Mouse (Mus musculus): ENCODE results near the gene Tmtc2. TPM values are rescaled to one million over a fixed set of nuclear protein-coding genes. Genes with fewer than 3 reads are reported as not detected.
A peak's percentile ranks its signal among the peaks of the same experiment; 100 is the strongest.

Gene Tmtc2
- polyA plus RNA-seq, 1 experiment from 2014 or later = 6.9 TPM

GRCm38 (mm10) chr10:105312986-105313385, 261.3 kb downstream of the Tmtc2 start:
- WGBS = 62% methylated on average over 5 of the region's 5 CpGs
- TF ChIP-seq CTCF (IDR thresholded peaks at IDR 0.05; ENCODE audit: low read depth) = no peak
- ATAC-seq (ENCODE audit: insufficient read depth) (no peak), DNase-seq (no peak)
- H3K27ac ChIP-seq (ENCODE audit: low read depth) = no peak overlapping the region
- no peak overlapping the region for H3K4me3 ChIP-seq (ENCODE audit: low read depth, low read length)
- H3K4me1 ChIP-seq (ENCODE audit: insufficient read depth) = no peaks in the 10 kb centered on the region
- H3K36me3 ChIP-seq (ENCODE audit: insufficient read depth) = no peaks in the 10 kb centered on the region
- H3K9me3 ChIP-seq (ENCODE audit: low read depth, low read length) = no peaks in the 10 kb centered on the region
- H3K27me3 ChIP-seq (ENCODE audit: insufficient read depth, low read length) = no peaks in the 10 kb centered on the region
- H3K9ac ChIP-seq = no peak overlapping the region
- H3K4me2 ChIP-seq = no peak overlapping the region

- H3K27ac ChIP-seq (ENCODE audit: low read depth) = no peak overlapping the region
- no peaks in the 10 kb centered on the region for H3K9me3 ChIP-seq (ENCODE audit: low read depth, low read length)
- no peak for TF ChIP-seq CTCF (IDR thresholded peaks at IDR 0.05; ENCODE audit: low read depth)
- H3K4me1 ChIP-seq (ENCODE audit: insufficient read depth) = no peaks in the 10 kb centered on the region
- no peak for DNase-seq
- H3K27me3 ChIP-seq (ENCODE audit: insufficient read depth, low read length) = no peaks in the 10 kb centered on the region
- no peak for ATAC-seq (ENCODE audit: insufficient read depth)
- no peaks in the 10 kb centered on the region; the same call in 1 of the 2 replicates for H3K36me3 ChIP-seq (ENCODE audit: insufficient read depth)
- no peak overlapping the region for H3K4me3 ChIP-seq (ENCODE audit: low read depth, low read length)
- H3K4me2 ChIP-seq = no peak overlapping the region
- no peak overlapping the region for H3K9ac ChIP-seq
- 76% methylated on average over 3 of the region's 3 CpGs for WGBS
Observed at GRCm38 (mm10) chr10:105297560-105297959, 276.7 kb downstream of the Tmtc2 start.

- no peak overlapping the region for H3K4me2 ChIP-seq
Observed at GRCm38 (mm10) chr10:105292961-105293360, 281.3 kb downstream of the Tmtc2 start.

GRCm38 (mm10) chr10:105288472-105288871, 285.8 kb downstream of the Tmtc2 start:
- no peak for ATAC-seq (ENCODE audit: insufficient read depth)
- no peaks in the 10 kb centered on the region for H3K27me3 ChIP-seq (ENCODE audit: insufficient read depth, low read length)
- no peak overlapping the region for H3K27ac ChIP-seq (ENCODE audit: low read depth)
- H3K4me3 ChIP-seq (ENCODE audit: low read depth, low read length) = no peak overlapping the region
- H3K9me3 ChIP-seq (ENCODE audit: low read depth, low read length) = no peaks in the 10 kb centered on the region
- DNase-seq = no peak
- no peak for TF ChIP-seq CTCF (IDR thresholded peaks at IDR 0.05; ENCODE audit: low read depth)
- WGBS = 62% methylated on average over 2 of the region's 2 CpGs
- no peaks in the 10 kb centered on the region for H3K36me3 ChIP-seq (ENCODE audit: insufficient read depth)
- H3K9ac ChIP-seq = no peak overlapping the region
- no peak overlapping the region for H3K4me2 ChIP-seq
- H3K4me1 ChIP-seq (ENCODE audit: insufficient read depth) = peaks cover 7% of the 10 kb centered on the region; the same call in 1 of the 2 replicates

More at GRCm38 (mm10) chr10:105292961-105293360, 281.3 kb downstream of the Tmtc2 start:
- Histone ChIP-seq H3K27ac (ENCODE audit: low read depth) (no peak overlapping the region), H3K4me1 (ENCODE audit: insufficient read depth) (no peaks in the 10 kb centered on the region), H3K9me3 (ENCODE audit: low read depth, low read length) (no peaks in the 10 kb centered on the region), H3K9ac (no peak overlapping the region), H3K4me3 (ENCODE audit: low read depth, low read length) (no peak overlapping the region), H3K36me3 (ENCODE audit: insufficient read depth) (no peaks in the 10 kb centered on the region), H3K27me3 (ENCODE audit: insufficient read depth, low read length) (no peaks in the 10 kb centered on the region)
- TF ChIP-seq CTCF (IDR thresholded peaks at IDR 0.05; ENCODE audit: low read depth) = no peak
- ATAC-seq (ENCODE audit: insufficient read depth) = no peak
- DNase-seq = no peak
- WGBS = 80% methylated on average over 1 of the region's 1 CpGs

- ATAC-seq (ENCODE audit: insufficient read depth) (no peak), DNase-seq (no peak)
- peaks cover 7% of the 10 kb centered on the region; the same call in 1 of the 2 replicates for H3K4me1 ChIP-seq (ENCODE audit: insufficient read depth)
- H3K9me3 ChIP-seq (ENCODE audit: low read depth, low read length) = no peaks in the 10 kb centered on the region
- no peaks in the 10 kb centered on the region for H3K27me3 ChIP-seq (ENCODE audit: insufficient read depth, low read length)
- 73% methylated on average over 3 of the region's 3 CpGs for WGBS
- no peaks in the 10 kb centered on the region for H3K36me3 ChIP-seq (ENCODE audit: insufficient read depth)
- H3K9ac ChIP-seq = no peak overlapping the region
- no peak overlapping the region for H3K4me3 ChIP-seq (ENCODE audit: low read depth, low read length)
- no peak overlapping the region for H3K27ac ChIP-seq (ENCODE audit: low read depth)
- H3K4me2 ChIP-seq = no peak overlapping the region
- no peak for TF ChIP-seq CTCF (IDR thresholded peaks at IDR 0.05; ENCODE audit: low read depth)
Observed at GRCm38 (mm10) chr10:105287575-105287974, 286.7 kb downstream of the Tmtc2 start.

- Histone ChIP-seq H3K27me3 (ENCODE audit: insufficient read depth, low read length) (no peaks in the 10 kb centered on the region), H3K4me1 (ENCODE audit: insufficient read depth) (peaks cover 7% of the 10 kb centered on the region; the same call in 1 of the 2 replicates), H3K27ac (ENCODE audit: low read depth) (no peak overlapping the region), H3K36me3 (ENCODE audit: insufficient read depth) (no peaks in the 10 kb centered on the region), H3K4me3 (ENCODE audit: low read depth, low read length) (no peak overlapping the region), H3K9ac (no peak overlapping the region), H3K9me3 (ENCODE audit: low read depth, low read length) (no peaks in the 10 kb centered on the region), H3K4me2 (no peak overlapping the region)
- ATAC-seq (ENCODE audit: insufficient read depth) = peak; percentile 54; the same call in 1 of the 2 replicates
- 46% methylated on average over 7 of the region's 7 CpGs for WGBS
- peak; percentile 67 for DNase-seq
- TF ChIP-seq CTCF (IDR thresholded peaks at IDR 0.05; ENCODE audit: low read depth) = no peak
Observed at GRCm38 (mm10) chr10:105287064-105287463, 287.2 kb downstream of the Tmtc2 start.

- WGBS = 85% methylated on average over 2 of the region's 2 CpGs
Observed at GRCm38 (mm10) chr10:105286221-105286620, 288.0 kb downstream of the Tmtc2 start.

More at GRCm38 (mm10) chr10:105286221-105286620, 288.0 kb downstream of the Tmtc2 start:
- no peak for TF ChIP-seq CTCF (IDR thresholded peaks at IDR 0.05; ENCODE audit: low read depth)
- H3K27me3 ChIP-seq (ENCODE audit: insufficient read depth, low read length) = no peaks in the 10 kb centered on the region
- H3K27ac ChIP-seq (ENCODE audit: low read depth) = no peak overlapping the region
- H3K9ac ChIP-seq = no peak overlapping the region
- no peak for ATAC-seq (ENCODE audit: insufficient read depth)
- H3K36me3 ChIP-seq (ENCODE audit: insufficient read depth) = no peaks in the 10 kb centered on the region
- no peak for DNase-seq
- H3K9me3 ChIP-seq (ENCODE audit: low read depth, low read length) = no peaks in the 10 kb centered on the region
- H3K4me3 ChIP-seq (ENCODE audit: low read depth, low read length) = no peak overlapping the region
- peaks cover 7% of the 10 kb centered on the region; the same call in 1 of the 2 replicates for H3K4me1 ChIP-seq (ENCODE audit: insufficient read depth)
- H3K4me2 ChIP-seq = no peak overlapping the region
